Mouse (Mus musculus): ENCODE measurements at regions not wholly inside any gene's neighbourhood (a gene's known extent, or its start where the extent isn't known, plus 50 kb on each side); places are given as distances from the start of the nearest gene placed in this dataset.

DNA sequence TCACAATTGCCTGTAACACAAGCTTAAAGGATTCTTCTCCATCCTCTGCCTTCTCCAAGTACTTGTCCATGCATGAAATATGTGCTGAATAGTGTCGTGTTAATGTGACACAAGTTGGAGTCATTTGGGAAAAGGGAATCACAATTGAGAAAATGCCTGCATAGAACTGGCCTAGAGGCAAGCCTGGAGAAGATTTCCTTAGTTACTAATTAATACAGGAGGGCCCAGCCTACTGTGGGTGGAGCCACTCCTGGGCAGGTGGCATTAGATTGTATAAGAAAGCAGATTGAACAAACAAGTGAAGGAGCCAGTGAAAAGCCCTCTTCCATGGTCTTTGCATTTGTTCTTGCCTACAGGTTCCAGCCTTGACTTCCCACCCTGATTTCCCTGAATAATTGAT lies 2239.1 kb downstream of the Poteg start:
- TF ChIP-seq CTCF (IDR thresholded peaks at IDR 0.05) = no peak
- H3K27ac ChIP-seq (ENCODE audit: low read depth, low read length) = no peak overlapping the region
- H3K27me3 ChIP-seq (ENCODE audit: insufficient read depth, low read length) = no peaks in the 10 kb centered on the region
- no peaks in the 10 kb centered on the region for H3K36me3 ChIP-seq (ENCODE audit: insufficient read depth, low read length)
- no peaks in the 10 kb centered on the region for H3K9me3 ChIP-seq (ENCODE audit: low read length)
- no peak overlapping the region for H3K9ac ChIP-seq (replicated peaks; ENCODE audit: low read length, poor library complexity, severe bottlenecking)
- DNase-seq (ENCODE audit: low spot score) (no peak), ATAC-seq (ENCODE audit: low FRiP score) (no peak)
- no peak overlapping the region for H3K4me3 ChIP-seq (ENCODE audit: low read depth, low read length)
- no peak overlapping the region for H3K4me2 ChIP-seq (ENCODE audit: low read depth, low read length, poor library complexity, severe bottlenecking)
- H3K4me1 ChIP-seq (ENCODE audit: insufficient read depth, low read length) = no peaks in the 10 kb centered on the region
- 73% methylated on average over 1 of the region's 1 CpGs for WGBS

DNA sequence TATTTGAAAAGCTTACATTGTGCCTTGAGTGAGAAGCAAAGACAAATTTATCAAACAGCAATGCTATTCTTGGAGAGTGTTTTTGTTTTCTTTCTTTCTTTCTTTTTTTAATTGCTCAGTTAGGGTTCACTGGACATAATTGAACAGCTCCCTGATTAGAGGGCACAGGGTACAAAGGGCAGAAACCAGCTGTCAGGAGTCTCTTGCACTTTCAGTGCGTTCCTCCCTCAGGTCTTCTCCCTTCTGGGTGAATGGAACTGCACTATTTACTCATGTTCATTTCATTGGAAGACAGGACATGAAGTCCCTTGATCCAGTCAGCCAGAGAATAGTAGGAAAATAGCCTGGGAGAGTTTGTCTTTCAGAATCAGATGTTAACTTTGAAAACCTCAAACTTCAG lies 2248.2 kb downstream of the Poteg start:
- DNase-seq (ENCODE audit: low spot score) = no peak
- no peaks in the 10 kb centered on the region for H3K9me3 ChIP-seq (ENCODE audit: low read length)
- no peak for TF ChIP-seq CTCF (IDR thresholded peaks at IDR 0.05)
- no peak overlapping the region for H3K4me3 ChIP-seq (ENCODE audit: low read depth, low read length)
- no peak overlapping the region for H3K4me2 ChIP-seq (ENCODE audit: low read depth, low read length, poor library complexity, severe bottlenecking)
- ATAC-seq (ENCODE audit: low FRiP score) = no peak
- no peaks in the 10 kb centered on the region for H3K4me1 ChIP-seq (ENCODE audit: insufficient read depth, low read length)
- H3K9ac ChIP-seq (replicated peaks; ENCODE audit: low read length, poor library complexity, severe bottlenecking) = no peak overlapping the region
- no peaks in the 10 kb centered on the region for H3K27me3 ChIP-seq (ENCODE audit: insufficient read depth, low read length)
- WGBS = 25% methylated on average over 1 of the region's 1 CpGs
- no peak overlapping the region for H3K27ac ChIP-seq (ENCODE audit: low read depth, low read length)
- H3K36me3 ChIP-seq (ENCODE audit: insufficient read depth, low read length) = no peaks in the 10 kb centered on the region

Measured in midbrain, postnatal 0 days (tissue).